Mouse (Mus musculus) MN1 (cell line): ENCODE data around the gene Gm12117.
A peak's percentile ranks its signal among the peaks of the same experiment; 100 is the strongest.

Experiments used
- DNase-seq: peaks from one replicate; pipeline ENCODE4 v3.0.0-alpha.2; 2016; ENCODE audit warnings: low spot score

The Gm12117 gene

GRCm38 (mm10) chr11:33276637-33277036, at the start of gene Gm12117:
TSS of gene Gm12117 (minus strand) at chr11:33276737.
- no peak for DNase-seq

- DNase-seq = no peak
These were observed 42.6 kb upstream of the Gm12117 start for GRCm38 (mm10) chr11:33319006-33319611.

GRCm38 (mm10) chr11:33309566-33309965, 33.0 kb upstream of the Gm12117 start:
- DNase-seq = no peak

GRCm38 (mm10) chr11:33300859-33301258, 24.3 kb upstream of the Gm12117 start:
- DNase-seq = peak; percentile 33

GRCm38 (mm10) chr11:33299371-33299770, 22.8 kb upstream of the Gm12117 start:
- no peak for DNase-seq

- DNase-seq = no peak
These were observed 20.6 kb upstream of the Gm12117 start for GRCm38 (mm10) chr11:33297121-33297520.

- peak; percentile 67 for DNase-seq
These were observed 18.9 kb upstream of the Gm12117 start for GRCm38 (mm10) chr11:33295422-33295821.

GRCm38 (mm10) chr11:33294063-33294462, 17.5 kb upstream of the Gm12117 start:
- no peak for DNase-seq

- DNase-seq = no peak
These were observed 2.0 kb upstream of the Gm12117 start for GRCm38 (mm10) chr11:33278571-33278970.

- DNase-seq = no peak
These were observed 1.7 kb downstream of the Gm12117 start for GRCm38 (mm10) chr11:33274816-33275215.

- DNase-seq = no peak
These were observed 2.2 kb downstream of the Gm12117 start for GRCm38 (mm10) chr11:33274294-33274693.

GRCm38 (mm10) chr11:33240295-33240694, 36.2 kb downstream of the Gm12117 start:
- no peak for DNase-seq

GRCm38 (mm10) chr11:33234134-33234533, 42.4 kb downstream of the Gm12117 start:
- no peak for DNase-seq

- DNase-seq = no peak
These were observed 44.5 kb downstream of the Gm12117 start for GRCm38 (mm10) chr11:33232056-33232455.

GRCm38 (mm10) chr11:33228186-33228585, 48.4 kb downstream of the Gm12117 start:
- DNase-seq = no peak

GRCm38 (mm10) chr11:33226516-33226915, 50.0 kb downstream of the Gm12117 start:
- DNase-seq = no peak
